Mouse (Mus musculus): Measurements from ENCODE around the gene Phlda3. TPM values are rescaled to one million over a fixed set of nuclear protein-coding genes. Genes with fewer than 3 reads are reported as not detected.

Gene Phlda3
- total and polyA plus RNA-seq, 3 experiments: 8.4 to 36.8 (median 11.5) TPM

GRCm38 (mm10) chr1:135778780-135779535, 13.0 kb downstream of the Phlda3 start, which contains the start of gene Tnni1:
Gene Tnni1 (plus strand): TSS chr1:135779434.
- TF ChIP-seq EP300 (IDR thresholded peaks at IDR 0.05; ENCODE audit: insufficient read depth, low read depth, low read length) (no peak), POLR2A (IDR thresholded peaks at IDR 0.05; ENCODE audit: insufficient read depth, low read depth, low read length) (no peak), CTCF (IDR thresholded peaks at IDR 0.05) (no peak)
- no peak within 1 kb of the TSS; the same call in none of the 2 replicates for H3K27ac ChIP-seq
- no peak within 1 kb of the TSS for H3K4me3 ChIP-seq
- intact Hi-C loops (cut with DNase I): no loop called here
- no peaks in the 10 kb centered on the region for H3K36me3 ChIP-seq (ENCODE audit: control insufficient read depth, insufficient read depth, low read length)
- no peak within 1 kb of the TSS for H3K9ac ChIP-seq (ENCODE audit: low read depth, low read length)
- peak in 1 of 2 experiments; percentile 49 for DNase-seq
- no peaks in the 10 kb centered on the region for H3K79me2 ChIP-seq (replicated peaks; ENCODE audit: control insufficient read depth, insufficient read depth, low read length)
- 29% methylated on average over 22 of the region's 22 CpGs for WGBS
- peaks cover 16% of the 10 kb centered on the region for H3K4me1 ChIP-seq (ENCODE audit: control insufficient read depth, insufficient read depth, low read length)
- no peaks in the 10 kb centered on the region for H3K27me3 ChIP-seq (ENCODE audit: control insufficient read depth, insufficient read depth, low read length)

- DNase-seq: no peak
- H3K9ac ChIP-seq (ENCODE audit: low read depth, low read length): no peak overlapping the region
These were observed 14.7 kb downstream of the Phlda3 start for GRCm38 (mm10) chr1:135780649-135781048.

GRCm38 (mm10) chr1:135781220-135781619, 15.3 kb downstream of the Phlda3 start:
- H3K36me3 ChIP-seq (ENCODE audit: control insufficient read depth, insufficient read depth, low read length): no peaks in the 10 kb centered on the region
- H3K4me1 ChIP-seq (ENCODE audit: control insufficient read depth, insufficient read depth, low read length): peaks cover 14% of the 10 kb centered on the region
- no peak overlapping the region for H3K9ac ChIP-seq (ENCODE audit: low read depth, low read length)
- intact Hi-C loops (cut with DNase I): loop anchor here (1.0 kb wide), 2 partner anchors 28 to 62 kb away; no protein-coding TSS in a partner anchor
- no peak overlapping the region for H3K27ac ChIP-seq
- WGBS: 11% methylated on average over 13 of the region's 13 CpGs
- H3K79me2 ChIP-seq (replicated peaks; ENCODE audit: control insufficient read depth, insufficient read depth, low read length): no peaks in the 10 kb centered on the region
- peak; percentile 76 to 86 for DNase-seq
- TF ChIP-seq EP300 (IDR thresholded peaks at IDR 0.05; ENCODE audit: insufficient read depth, low read depth, low read length) (peak; percentile 93), CTCF (IDR thresholded peaks at IDR 0.05) (peak; percentile 89), POLR2A (IDR thresholded peaks at IDR 0.05; ENCODE audit: insufficient read depth, low read depth, low read length) (no peak)
- H3K4me3 ChIP-seq: no peak overlapping the region
- H3K27me3 ChIP-seq (ENCODE audit: control insufficient read depth, insufficient read depth, low read length): no peaks in the 10 kb centered on the region

More at GRCm38 (mm10) chr1:135780649-135781048, 14.7 kb downstream of the Phlda3 start:
- Histone ChIP-seq H3K4me1 (ENCODE audit: control insufficient read depth, insufficient read depth, low read length) (peaks cover 16% of the 10 kb centered on the region), H3K36me3 (ENCODE audit: control insufficient read depth, insufficient read depth, low read length) (no peaks in the 10 kb centered on the region), H3K27ac (no peak overlapping the region), H3K79me2 (replicated peaks; ENCODE audit: control insufficient read depth, insufficient read depth, low read length) (no peaks in the 10 kb centered on the region), H3K4me3 (no peak overlapping the region), H3K27me3 (ENCODE audit: control insufficient read depth, insufficient read depth, low read length) (no peaks in the 10 kb centered on the region)
- TF ChIP-seq EP300 (IDR thresholded peaks at IDR 0.05; ENCODE audit: insufficient read depth, low read depth, low read length) (no peak), POLR2A (IDR thresholded peaks at IDR 0.05; ENCODE audit: insufficient read depth, low read depth, low read length) (no peak), CTCF (IDR thresholded peaks at IDR 0.05) (no peak)
- WGBS: 75% methylated on average over 4 of the region's 4 CpGs
- intact Hi-C loops (cut with DNase I): loop anchor here (1.0 kb wide), 2 partner anchors 27 to 61 kb away; no protein-coding TSS in a partner anchor

- H3K79me2 ChIP-seq (replicated peaks; ENCODE audit: control insufficient read depth, insufficient read depth, low read length): no peaks in the 10 kb centered on the region
- H3K4me1 ChIP-seq (ENCODE audit: control insufficient read depth, insufficient read depth, low read length): peaks cover 9% of the 10 kb centered on the region
- no peaks in the 10 kb centered on the region for H3K27me3 ChIP-seq (ENCODE audit: control insufficient read depth, insufficient read depth, low read length)
- no peaks in the 10 kb centered on the region for H3K36me3 ChIP-seq (ENCODE audit: control insufficient read depth, insufficient read depth, low read length)
- no peak overlapping the region for H3K4me3 ChIP-seq
- no peak for DNase-seq
- 50% methylated on average over 10 of the region's 10 CpGs for WGBS
- no peak overlapping the region for H3K9ac ChIP-seq (ENCODE audit: low read depth, low read length)
- intact Hi-C loops (cut with DNase I): no loop called here
- no peak for TF ChIP-seq POLR2A (IDR thresholded peaks at IDR 0.05; ENCODE audit: insufficient read depth, low read depth, low read length)
- H3K27ac ChIP-seq: no peak overlapping the region
These were observed 16.9 kb downstream of the Phlda3 start for GRCm38 (mm10) chr1:135782816-135783215.

- H3K27ac ChIP-seq: no peak overlapping the region
- no peaks in the 10 kb centered on the region for H3K79me2 ChIP-seq (replicated peaks; ENCODE audit: control insufficient read depth, insufficient read depth, low read length)
- H3K27me3 ChIP-seq (ENCODE audit: control insufficient read depth, insufficient read depth, low read length): no peaks in the 10 kb centered on the region
- H3K4me3 ChIP-seq: no peak overlapping the region
- intact Hi-C loops (cut with DNase I): no loop called here
- TF ChIP-seq CTCF (IDR thresholded peaks at IDR 0.05): peak; percentile 76
- TF ChIP-seq EP300 (IDR thresholded peaks at IDR 0.05; ENCODE audit: insufficient read depth, low read depth, low read length): no peak
- no peak for TF ChIP-seq POLR2A (IDR thresholded peaks at IDR 0.05; ENCODE audit: insufficient read depth, low read depth, low read length)
- 44% methylated on average over 3 of the region's 3 CpGs for WGBS
- peak; percentile 71 to 74 for DNase-seq
- no peaks in the 10 kb centered on the region for H3K36me3 ChIP-seq (ENCODE audit: control insufficient read depth, insufficient read depth, low read length)
- H3K9ac ChIP-seq (ENCODE audit: low read depth, low read length): no peak overlapping the region
- peaks cover 6% of the 10 kb centered on the region for H3K4me1 ChIP-seq (ENCODE audit: control insufficient read depth, insufficient read depth, low read length)
These were observed 21.9 kb downstream of the Phlda3 start for GRCm38 (mm10) chr1:135787799-135788198.

- H3K27me3 ChIP-seq (ENCODE audit: control insufficient read depth, insufficient read depth, low read length): no peaks in the 10 kb centered on the region
- no peak for TF ChIP-seq POLR2A (IDR thresholded peaks at IDR 0.05; ENCODE audit: insufficient read depth, low read depth, low read length)
- TF ChIP-seq CTCF (IDR thresholded peaks at IDR 0.05): peak; percentile 64
- H3K79me2 ChIP-seq (replicated peaks; ENCODE audit: control insufficient read depth, insufficient read depth, low read length): no peaks in the 10 kb centered on the region
- no peaks in the 10 kb centered on the region for H3K36me3 ChIP-seq (ENCODE audit: control insufficient read depth, insufficient read depth, low read length)
- DNase-seq: peak; percentile 40 to 46
- H3K9ac ChIP-seq (ENCODE audit: low read depth, low read length): no peak overlapping the region
- peaks cover 4% of the 10 kb centered on the region; the same call in 1 of the 2 replicates for H3K4me1 ChIP-seq (ENCODE audit: control insufficient read depth, insufficient read depth, low read length)
- no peak overlapping the region for H3K27ac ChIP-seq
- intact Hi-C loops (cut with DNase I): no loop called here
- H3K4me3 ChIP-seq: no peak overlapping the region
- 8% methylated on average over 10 of the region's 10 CpGs for WGBS
These were observed 22.8 kb downstream of the Phlda3 start for GRCm38 (mm10) chr1:135788708-135789107.
